Mouse (Mus musculus): ENCODE measurements around the gene Rad51b. TPM values are rescaled to one million over a fixed set of nuclear protein-coding genes. Genes with fewer than 3 reads are reported as not detected.

Rad51b gene
- polyA plus RNA-seq, 1 experiment from 2014 or later: 8.0 TPM

- 66% methylated on average over 4 of the region's 4 CpGs for WGBS
- ATAC-seq (ENCODE audit: insufficient read depth): no peak
Observed at GRCm38 (mm10) chr12:79560893-79561292, 263.8 kb downstream of the Rad51b start.

GRCm38 (mm10) chr12:79574159-79575040 is 277.3 kb downstream of the Rad51b start:
- no peak for ATAC-seq (ENCODE audit: insufficient read depth)
- Histone ChIP-seq H3K4me3 (ENCODE audit: low read depth, low read length) (no peak overlapping the region), H3K9ac (no peak overlapping the region), H3K27me3 (ENCODE audit: insufficient read depth, low read length) (no peaks in the 10 kb centered on the region), H3K27ac (ENCODE audit: low read depth) (no peak overlapping the region), H3K4me1 (ENCODE audit: insufficient read depth) (no peaks in the 10 kb centered on the region), H3K9me3 (ENCODE audit: low read depth, low read length) (peaks cover 3% of the 10 kb centered on the region; the same call in 1 of the 2 replicates), H3K36me3 (ENCODE audit: insufficient read depth) (no peaks in the 10 kb centered on the region), H3K4me2 (no peak overlapping the region)
- peak; percentile 45 for DNase-seq
- WGBS: 67% methylated on average over 6 of the region's 6 CpGs
- TF ChIP-seq CTCF (IDR thresholded peaks at IDR 0.05; ENCODE audit: low read depth): no peak

More at GRCm38 (mm10) chr12:79560893-79561292, 263.8 kb downstream of the Rad51b start:
- Histone ChIP-seq H3K27me3 (ENCODE audit: insufficient read depth, low read length) (no peaks in the 10 kb centered on the region), H3K9ac (no peak overlapping the region), H3K4me3 (ENCODE audit: low read depth, low read length) (no peak overlapping the region), H3K27ac (ENCODE audit: low read depth) (no peak overlapping the region), H3K36me3 (ENCODE audit: insufficient read depth) (no peaks in the 10 kb centered on the region), H3K9me3 (ENCODE audit: low read depth, low read length) (no peaks in the 10 kb centered on the region), H3K4me2 (no peak overlapping the region), H3K4me1 (ENCODE audit: insufficient read depth) (peaks cover 13% of the 10 kb centered on the region)
- DNase-seq: no peak
- no peak for TF ChIP-seq CTCF (IDR thresholded peaks at IDR 0.05; ENCODE audit: low read depth)

GRCm38 (mm10) chr12:79575041-79575541 is 278.0 kb downstream of the Rad51b start:
- Histone ChIP-seq H3K27ac (ENCODE audit: low read depth) (no peak overlapping the region), H3K4me3 (ENCODE audit: low read depth, low read length) (no peak overlapping the region), H3K4me2 (no peak overlapping the region), H3K9ac (no peak overlapping the region), H3K36me3 (ENCODE audit: insufficient read depth) (no peaks in the 10 kb centered on the region), H3K9me3 (ENCODE audit: low read depth, low read length) (peaks cover 2% of the 10 kb centered on the region; the same call in 1 of the 2 replicates), H3K4me1 (ENCODE audit: insufficient read depth) (0 out of 2 replicates have a peak, but pooled peaks cover 3% of the 10 kb centered on the region), H3K27me3 (ENCODE audit: insufficient read depth, low read length) (no peaks in the 10 kb centered on the region)
- no peak for DNase-seq
- no peak for TF ChIP-seq CTCF (IDR thresholded peaks at IDR 0.05; ENCODE audit: low read depth)
- 78% methylated on average over 7 of the region's 7 CpGs for WGBS
- ATAC-seq (ENCODE audit: insufficient read depth): no peak

GRCm38 (mm10) chr12:79577525-79577924 is 280.4 kb downstream of the Rad51b start:
- H3K4me2 ChIP-seq: no peak overlapping the region
- no peaks in the 10 kb centered on the region for H3K27me3 ChIP-seq (ENCODE audit: insufficient read depth, low read length)
- H3K4me1 ChIP-seq (ENCODE audit: insufficient read depth): 0 out of 2 replicates have a peak, but pooled peaks cover 6% of the 10 kb centered on the region
- H3K27ac ChIP-seq (ENCODE audit: low read depth): no peak overlapping the region
- H3K36me3 ChIP-seq (ENCODE audit: insufficient read depth): no peaks in the 10 kb centered on the region
- 81% methylated on average over 2 of the region's 2 CpGs for WGBS
- ATAC-seq (ENCODE audit: insufficient read depth) (no peak), DNase-seq (no peak)
- no peak for TF ChIP-seq CTCF (IDR thresholded peaks at IDR 0.05; ENCODE audit: low read depth)
- H3K9me3 ChIP-seq (ENCODE audit: low read depth, low read length): no peaks in the 10 kb centered on the region
- H3K4me3 ChIP-seq (ENCODE audit: low read depth, low read length): no peak overlapping the region
- H3K9ac ChIP-seq: no peak overlapping the region

GRCm38 (mm10) chr12:79579018-79579585 is 282.0 kb downstream of the Rad51b start:
- no peak for DNase-seq
- 76% methylated on average over 6 of the region's 6 CpGs for WGBS

GRCm38 (mm10) chr12:79579837-79580236 is 282.8 kb downstream of the Rad51b start:
- 68% methylated on average over 6 of the region's 6 CpGs for WGBS

More at GRCm38 (mm10) chr12:79579018-79579585, 282.0 kb downstream of the Rad51b start:
- ATAC-seq (ENCODE audit: insufficient read depth): no peak
- no peak overlapping the region for H3K4me3 ChIP-seq (ENCODE audit: low read depth, low read length)
- H3K27ac ChIP-seq (ENCODE audit: low read depth): no peak overlapping the region
- no peaks in the 10 kb centered on the region for H3K9me3 ChIP-seq (ENCODE audit: low read depth, low read length)
- H3K4me2 ChIP-seq: no peak overlapping the region
- no peak overlapping the region for H3K9ac ChIP-seq
- H3K27me3 ChIP-seq (ENCODE audit: insufficient read depth, low read length): no peaks in the 10 kb centered on the region
- H3K4me1 ChIP-seq (ENCODE audit: insufficient read depth): 0 out of 2 replicates have a peak, but pooled peaks cover 6% of the 10 kb centered on the region
- no peaks in the 10 kb centered on the region for H3K36me3 ChIP-seq (ENCODE audit: insufficient read depth)
- TF ChIP-seq CTCF (IDR thresholded peaks at IDR 0.05; ENCODE audit: low read depth): no peak

More at GRCm38 (mm10) chr12:79579837-79580236, 282.8 kb downstream of the Rad51b start:
- Histone ChIP-seq H3K9me3 (ENCODE audit: low read depth, low read length) (no peaks in the 10 kb centered on the region), H3K4me3 (ENCODE audit: low read depth, low read length) (no peak overlapping the region), H3K4me2 (no peak overlapping the region), H3K9ac (no peak overlapping the region), H3K36me3 (ENCODE audit: insufficient read depth) (no peaks in the 10 kb centered on the region), H3K27ac (ENCODE audit: low read depth) (peak overlapping the region; percentile 56), H3K4me1 (ENCODE audit: insufficient read depth) (0 out of 2 replicates have a peak, but pooled peaks cover 6% of the 10 kb centered on the region), H3K27me3 (ENCODE audit: insufficient read depth, low read length) (no peaks in the 10 kb centered on the region)
- DNase-seq: peak; percentile 55
- no peak for ATAC-seq (ENCODE audit: insufficient read depth)
- no peak for TF ChIP-seq CTCF (IDR thresholded peaks at IDR 0.05; ENCODE audit: low read depth)

All from lung, embryonic 14.5 days (tissue).